Mouse (Mus musculus) kidney, postnatal 36 days (tissue): ENCODE measurements around the gene Krt72.

Source experiments
- DNase-seq, 2 experiments: peaks; one replicate each; pipeline ENCODE4 v3.0.0; 2021 to 2022; ENCODE audit warnings: mixed read lengths in 2 of 2

The Krt72 gene

DNA sequence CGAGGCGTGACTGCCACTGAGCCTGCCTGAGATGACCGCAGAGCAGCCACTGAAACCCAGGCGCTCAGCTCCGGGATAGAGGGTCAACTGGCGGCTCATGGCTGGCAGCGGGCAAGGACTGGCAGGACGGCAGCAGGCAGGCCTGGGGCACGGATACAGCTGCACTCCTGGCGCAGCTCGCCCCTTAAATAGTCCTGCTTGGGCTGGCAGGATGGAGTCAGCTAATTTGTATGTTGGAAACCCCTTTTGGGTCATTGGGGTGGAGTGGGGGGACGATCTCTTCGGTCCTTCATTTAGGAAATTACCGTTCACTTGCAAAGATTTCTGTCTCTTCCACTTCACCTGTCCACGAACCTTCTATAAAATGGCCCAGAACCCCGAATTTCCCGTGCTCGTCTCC lies at the start of gene Krt72:
Gene Krt72 (minus strand): TSS at position 101 of the 400 bp plus-strand sequence.
- DNase-seq = no peak

DNA sequence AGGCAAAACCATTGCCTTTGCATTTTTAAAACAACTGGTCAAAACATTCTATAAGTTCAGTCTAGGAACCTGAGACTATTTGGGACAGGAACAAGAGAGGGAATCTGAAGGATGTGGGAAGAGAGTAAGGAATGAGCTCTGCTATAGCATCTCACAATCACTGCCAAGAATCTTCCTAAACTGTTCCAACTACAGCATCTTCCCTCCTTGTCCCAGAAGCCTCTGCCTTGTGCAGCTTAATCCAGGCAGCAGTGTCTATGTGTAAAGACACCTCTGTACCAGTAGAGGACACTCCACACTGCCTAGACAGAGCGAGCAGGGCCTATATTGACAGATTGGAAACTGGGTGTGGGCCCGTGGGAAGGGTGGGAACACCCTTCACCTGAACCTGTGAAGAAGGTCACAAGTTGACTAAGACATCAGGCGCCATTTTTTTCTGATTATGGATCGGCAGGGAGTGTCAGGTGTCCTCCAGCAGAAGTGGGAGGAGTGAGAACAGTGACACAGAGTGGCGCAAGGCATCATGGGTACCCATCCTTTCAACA lies 48.6 kb upstream of the Krt72 start:
- no peak for DNase-seq

DNA sequence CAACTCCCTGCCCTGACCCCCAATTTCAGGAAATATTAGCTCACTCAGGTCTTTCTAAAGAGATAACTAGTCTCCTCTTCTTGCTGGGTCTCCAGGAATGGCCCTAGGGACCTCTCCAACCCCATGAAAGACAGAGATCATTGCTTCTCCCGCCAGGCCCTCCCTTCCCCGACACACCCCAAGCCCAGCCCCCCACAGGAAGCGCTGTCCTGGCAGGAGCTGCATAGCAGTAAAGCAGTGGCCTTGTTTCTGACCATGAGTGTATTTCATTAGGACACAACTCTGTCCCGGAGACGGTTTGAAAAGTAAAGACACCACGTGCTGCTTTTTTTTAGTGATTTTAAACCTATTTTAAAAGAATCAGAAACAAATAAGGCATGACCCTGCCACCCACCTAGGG lies 46.9 kb upstream of the Krt72 start:
- no peak for DNase-seq

DNA sequence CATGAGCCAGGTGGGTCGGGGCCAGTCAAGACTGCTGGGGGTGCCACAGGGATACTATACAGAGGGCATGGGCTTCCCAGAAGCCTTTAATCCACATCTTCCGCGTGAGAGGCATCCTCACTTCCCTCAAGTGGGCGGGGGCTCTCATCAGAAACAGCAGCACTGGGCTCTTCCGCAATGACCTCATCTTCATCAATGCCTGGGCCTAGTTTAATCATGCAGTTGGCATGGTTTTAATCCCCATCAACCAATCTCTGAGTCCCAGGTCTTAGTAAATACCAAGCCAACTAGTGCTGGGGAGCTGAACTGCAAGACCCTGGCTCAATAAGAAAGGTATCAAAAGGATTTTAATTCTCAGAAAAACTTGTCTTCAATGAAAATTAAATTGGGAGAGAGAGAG lies 43.2 kb upstream of the Krt72 start:
- DNase-seq = no peak

DNA sequence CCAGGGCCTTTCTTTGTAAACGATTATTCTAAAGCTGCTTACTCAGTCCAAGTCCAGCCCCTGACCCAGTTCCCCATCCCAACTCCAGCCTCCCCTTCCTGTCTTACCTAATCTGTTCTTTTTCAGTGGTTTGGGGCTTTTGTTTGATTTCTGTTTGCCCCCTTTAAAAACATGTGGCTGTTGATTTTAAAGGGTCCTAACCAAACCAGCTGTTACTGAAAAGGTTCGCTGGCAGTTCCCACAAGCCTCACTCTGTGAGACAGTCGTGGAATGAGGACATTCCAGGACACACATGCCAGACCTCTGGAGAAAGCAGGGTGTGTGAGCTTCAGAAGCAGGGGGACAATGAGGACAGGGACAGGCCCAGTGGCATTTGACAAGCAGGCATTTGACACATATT lies 35.5 kb upstream of the Krt72 start:
- no peak for DNase-seq

DNA sequence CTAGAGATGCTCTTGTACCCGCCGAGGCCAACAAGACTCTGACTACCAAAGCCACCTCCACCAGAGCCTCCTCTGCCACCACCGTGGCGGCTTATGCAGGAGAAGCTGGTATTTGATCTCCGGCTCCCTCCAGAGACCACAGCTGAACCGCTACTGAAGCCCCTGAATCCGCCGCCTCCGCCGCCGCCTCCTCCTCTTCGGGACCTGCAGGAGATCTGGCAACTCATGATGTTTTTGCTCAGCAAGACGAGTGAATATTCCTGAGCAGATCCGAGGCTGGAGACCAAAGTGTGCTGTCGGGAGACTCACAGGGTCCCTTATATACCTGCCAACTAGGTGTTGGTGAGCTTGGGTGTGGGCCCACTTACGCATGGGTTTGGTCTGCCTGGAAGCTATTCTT lies 31.6 kb upstream of the Krt72 start, which contains the start of gene Krt2:
Gene Krt2 (minus strand): TSS at position 295 of the 400 bp plus-strand sequence.
- DNase-seq = no peak

DNA sequence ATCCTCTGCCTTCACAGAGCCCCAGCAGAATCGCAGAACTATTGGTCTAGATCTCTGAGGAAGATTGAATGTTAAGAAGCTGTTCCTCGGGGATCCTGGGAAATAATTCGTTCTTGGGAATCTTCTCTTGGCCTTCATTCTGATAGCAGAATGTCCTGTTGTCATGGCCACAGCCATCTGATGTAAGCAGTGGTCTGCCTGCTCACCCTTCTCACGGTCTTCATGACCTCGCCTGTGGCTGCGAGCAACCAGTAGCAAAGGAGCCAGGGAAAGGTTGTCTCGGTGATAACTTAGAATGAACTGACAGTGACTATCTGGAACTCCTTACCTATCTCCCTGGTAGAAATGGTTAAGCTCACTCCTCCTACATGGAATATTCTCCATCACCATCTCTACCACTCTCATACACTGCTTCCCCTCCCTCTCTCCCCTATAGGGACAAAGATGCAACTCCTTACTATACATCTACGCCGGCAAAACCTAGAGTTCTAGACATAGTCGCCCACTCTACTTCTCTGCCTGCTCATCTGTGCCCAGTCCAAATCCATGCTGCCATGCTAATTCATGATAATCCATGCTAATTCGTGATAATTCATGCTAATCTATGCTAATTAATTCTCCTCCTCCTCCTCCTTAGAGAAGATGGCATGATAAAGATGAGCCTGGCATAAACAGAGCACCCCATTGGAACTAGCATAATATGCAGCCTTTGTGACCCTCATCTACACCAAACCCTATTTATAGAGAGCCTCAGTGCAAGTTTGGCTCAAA lies 17.0 kb upstream of the Krt72 start:
- no peak for DNase-seq

DNA sequence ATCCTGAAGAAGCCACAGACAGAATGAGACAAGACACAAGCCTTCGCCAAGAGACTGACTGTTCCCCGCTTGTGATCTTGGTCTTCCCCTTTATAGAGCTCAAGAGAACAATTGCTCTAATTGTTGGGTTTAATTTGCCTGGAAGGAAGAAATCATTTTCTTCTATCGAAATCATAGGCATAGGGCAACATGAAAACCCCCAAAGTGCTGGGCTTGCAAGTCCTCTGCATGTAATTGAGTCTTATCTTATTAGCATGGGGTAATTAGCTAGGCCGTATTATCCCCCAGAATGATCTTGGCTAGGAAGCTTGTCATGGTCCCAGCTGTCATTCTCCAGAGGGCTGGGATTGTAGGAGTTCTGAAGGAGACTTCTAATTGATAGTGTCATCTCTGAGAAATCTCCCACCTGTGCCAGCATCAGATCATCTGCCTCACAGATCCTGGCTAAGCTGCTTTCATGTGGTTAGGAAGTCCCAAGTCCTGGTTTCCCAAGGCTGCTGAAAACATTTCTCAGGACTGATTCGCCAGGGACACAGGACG lies 16.1 kb upstream of the Krt72 start, which contains the start of gene Krt73:
Gene Krt73 (minus strand): TSS at position 51 of the 540 bp plus-strand sequence.
- no peak for DNase-seq

DNA sequence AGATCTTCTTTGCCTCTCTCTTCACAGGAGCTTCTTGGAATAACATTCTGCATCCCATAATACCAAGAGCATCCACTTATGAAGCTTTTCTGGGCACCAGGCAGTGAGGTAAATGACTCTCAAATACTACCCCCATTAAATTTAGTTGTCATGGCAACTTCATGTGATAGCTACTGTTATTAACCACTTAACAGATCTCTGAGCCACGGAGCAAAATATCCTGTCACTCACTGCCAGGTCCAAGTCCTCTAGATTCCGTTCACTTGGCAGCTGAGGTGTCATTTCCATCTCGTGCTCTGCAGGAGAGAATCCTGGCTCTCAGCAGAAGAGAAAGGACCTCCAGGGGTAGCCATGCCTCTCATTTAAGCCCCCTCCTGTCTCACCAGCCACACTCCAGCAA lies 4.6 kb upstream of the Krt72 start:
- DNase-seq = no peak

DNA sequence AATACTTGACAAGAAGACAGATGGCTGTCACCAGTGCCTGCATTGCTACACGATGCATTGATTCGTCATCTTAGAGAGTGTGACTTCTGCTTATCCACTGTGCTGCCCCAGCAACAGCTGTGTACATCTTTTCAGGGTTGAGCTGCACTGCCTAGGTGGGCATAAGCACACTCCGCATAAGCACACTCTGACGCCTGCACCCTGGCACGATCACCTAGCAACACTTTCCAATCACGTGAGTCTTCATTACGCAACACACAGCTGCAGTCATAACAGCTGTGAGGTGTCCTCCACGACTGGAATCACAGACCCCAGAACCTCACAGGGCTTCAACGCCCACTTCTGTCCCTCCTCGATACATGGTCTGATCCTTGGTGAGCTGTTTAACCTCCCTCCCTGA lies 12.8 kb downstream of the Krt72 start:
- DNase-seq = no peak

DNA sequence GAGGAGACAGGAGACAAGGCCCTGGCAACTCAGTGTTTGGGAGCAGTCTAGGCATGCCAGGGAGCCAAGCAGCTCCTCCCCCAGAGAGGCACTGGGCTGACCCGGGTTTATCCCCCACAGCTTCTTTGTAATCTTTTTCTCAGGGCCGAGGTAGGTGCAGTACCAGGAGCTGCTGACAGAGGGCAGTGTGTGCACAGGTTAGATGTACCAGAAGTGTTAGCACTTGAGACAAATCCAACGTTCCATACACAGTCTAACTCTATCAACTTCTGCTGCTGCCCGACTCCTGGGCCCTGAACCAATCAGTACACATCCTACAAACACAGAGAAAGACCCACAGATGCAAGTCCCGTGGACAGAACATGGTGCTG lies 13.6 kb downstream of the Krt72 start:
- peak; percentile 83 to 93 for DNase-seq

DNA sequence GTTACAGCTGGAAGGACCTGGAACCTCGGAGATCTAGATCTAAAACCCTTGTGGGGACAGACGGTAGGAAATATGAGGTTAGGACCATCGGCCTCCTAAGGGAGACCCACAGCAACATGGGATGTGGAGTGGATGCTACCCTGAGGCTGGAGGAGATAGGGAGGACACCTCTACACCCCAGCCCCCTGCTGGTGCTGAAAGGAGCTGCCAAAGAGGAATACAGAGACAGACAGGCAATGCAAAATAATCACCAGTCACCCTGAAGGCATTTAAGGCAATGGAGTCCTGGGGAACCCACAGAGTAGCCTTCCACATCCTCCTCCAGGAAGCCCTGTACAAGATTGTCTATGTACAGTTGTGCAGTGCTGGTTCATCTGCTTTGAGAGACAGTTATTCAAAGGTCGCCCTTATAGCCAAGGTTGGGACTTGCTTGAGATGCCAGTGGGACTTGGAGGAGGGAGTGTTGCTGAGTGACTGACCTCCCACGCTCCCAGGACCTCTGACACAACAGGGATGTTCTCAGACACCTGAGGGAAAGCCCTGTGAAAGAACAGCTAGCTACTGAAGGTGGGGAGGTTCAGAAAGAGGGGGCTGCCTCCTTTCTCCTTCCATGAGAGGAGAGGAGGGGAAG lies 14.1 kb downstream of the Krt72 start:
- peak; percentile 9 to 54 for DNase-seq

DNA sequence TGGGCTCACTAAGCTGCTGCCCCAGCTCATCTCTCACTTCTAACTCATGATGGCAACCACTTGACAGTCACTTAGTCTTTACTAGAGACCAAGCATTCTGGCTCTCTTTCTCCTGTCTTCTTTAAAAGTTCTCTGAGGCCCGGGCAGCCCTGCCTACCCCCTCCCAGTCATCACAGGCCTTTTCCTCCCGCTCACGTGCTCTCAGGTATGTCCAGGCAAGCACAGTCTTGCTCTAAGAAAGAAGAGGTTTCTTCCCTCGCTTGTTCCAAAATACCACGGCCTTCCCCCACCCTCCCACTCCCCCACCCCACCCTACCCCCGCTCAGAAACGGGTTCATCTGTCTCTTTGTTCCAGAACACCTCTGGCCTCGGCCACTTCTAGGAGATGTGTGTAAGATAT lies 16.0 kb downstream of the Krt72 start:
- no peak for DNase-seq

DNA sequence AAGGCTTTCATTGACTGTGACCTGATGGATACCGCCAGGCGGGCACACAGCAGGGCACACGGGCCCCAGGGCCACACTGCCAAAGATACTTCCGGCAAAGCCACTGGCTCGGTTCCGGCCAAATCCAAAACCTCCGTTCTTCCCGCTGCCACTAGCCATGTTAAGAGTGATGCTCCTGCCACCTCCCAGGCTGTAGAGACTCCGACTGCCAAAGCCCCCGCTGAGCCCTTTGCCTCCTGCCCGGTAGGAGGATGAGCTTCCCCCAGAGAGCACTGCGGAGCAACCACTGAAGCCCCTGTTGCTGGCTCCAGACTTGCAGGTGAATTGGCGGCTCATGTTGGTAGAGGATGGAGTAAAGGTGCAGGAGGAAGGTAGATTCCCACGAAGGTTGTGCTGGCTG lies 43.5 kb downstream of the Krt72 start, which contains the start of gene Krt71:
Gene Krt71 (minus strand): TSS at position 399 of the 400 bp plus-strand sequence.
- no peak for DNase-seq

DNA sequence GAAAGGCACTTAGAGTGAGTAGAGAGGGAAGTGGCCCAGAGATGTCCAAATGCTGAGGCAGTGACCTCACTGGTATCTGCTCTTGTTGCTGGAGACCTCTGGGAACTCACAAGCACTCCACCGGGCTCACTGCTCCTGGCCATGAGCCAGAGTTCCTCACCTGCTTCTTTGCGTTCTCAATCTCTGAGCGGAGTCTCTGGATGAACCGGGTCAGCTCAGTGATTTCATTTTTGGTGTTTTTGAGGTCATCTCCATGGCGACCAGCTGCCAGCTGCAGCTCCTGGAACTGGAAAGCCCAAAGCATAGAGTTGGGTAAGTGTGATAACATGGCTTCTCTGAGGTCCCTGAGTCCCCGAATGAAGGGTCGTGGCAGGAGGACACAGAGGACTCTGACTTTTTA lies 48.5 kb downstream of the Krt72 start:
- no peak for DNase-seq

DNA sequence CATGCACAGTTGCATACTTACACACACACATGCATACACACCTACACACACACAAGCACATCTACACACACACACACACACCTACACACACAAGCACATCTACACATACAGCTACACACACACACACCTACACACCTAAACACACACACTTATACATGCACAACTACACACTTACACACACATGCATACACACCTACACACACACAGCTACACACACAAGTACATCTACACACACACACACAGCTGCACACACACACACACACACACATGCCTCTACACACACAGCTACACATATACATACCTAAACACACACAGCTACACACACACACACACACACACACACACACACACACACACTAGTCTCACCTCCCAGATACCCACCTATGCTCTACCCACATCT lies 55.6 kb downstream of the Krt72 start:
- no peak for DNase-seq
